Mouse (Mus musculus): ENCODE data around the gene Erbb4.

Erbb4 gene

DNA sequence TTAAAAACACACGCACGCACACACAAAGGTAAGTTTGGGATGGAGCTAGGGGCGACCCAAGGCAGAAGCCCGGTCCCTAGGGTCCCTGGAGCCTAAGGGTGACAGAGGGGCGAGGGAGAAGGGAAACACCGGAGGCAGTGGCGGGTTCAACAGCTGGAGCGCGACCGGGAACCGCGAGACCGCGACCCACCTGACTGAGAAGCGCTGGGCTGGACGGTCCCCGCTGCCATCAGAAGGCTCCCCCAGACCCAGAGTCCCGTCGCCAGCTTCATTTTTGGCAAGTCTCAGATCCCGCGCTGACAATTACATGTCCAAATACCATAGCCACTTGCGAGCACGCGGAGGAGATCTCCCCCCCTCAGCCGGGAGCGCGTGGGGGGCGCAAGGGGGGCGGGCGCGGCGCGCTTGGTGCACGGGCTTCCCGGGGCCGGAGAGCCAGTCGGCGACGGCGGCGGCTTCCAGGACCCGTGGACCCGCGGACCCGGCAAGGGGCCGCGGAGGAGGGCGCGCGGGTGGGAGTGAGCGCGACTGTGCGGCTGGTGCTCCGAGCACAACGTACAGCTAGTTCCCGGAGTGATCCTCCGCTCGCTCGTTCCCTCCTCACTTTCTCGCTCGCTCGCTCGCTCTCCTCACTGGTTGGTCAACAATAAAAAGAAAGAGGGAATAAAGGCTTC, at the start of gene Erbb4:
Gene Erbb4, minus strand, starts transcription at position 575 of the 674 bp plus-strand sequence.
- in situ Hi-C loops (cut with MseI, MboI): no loop called here

DNA sequence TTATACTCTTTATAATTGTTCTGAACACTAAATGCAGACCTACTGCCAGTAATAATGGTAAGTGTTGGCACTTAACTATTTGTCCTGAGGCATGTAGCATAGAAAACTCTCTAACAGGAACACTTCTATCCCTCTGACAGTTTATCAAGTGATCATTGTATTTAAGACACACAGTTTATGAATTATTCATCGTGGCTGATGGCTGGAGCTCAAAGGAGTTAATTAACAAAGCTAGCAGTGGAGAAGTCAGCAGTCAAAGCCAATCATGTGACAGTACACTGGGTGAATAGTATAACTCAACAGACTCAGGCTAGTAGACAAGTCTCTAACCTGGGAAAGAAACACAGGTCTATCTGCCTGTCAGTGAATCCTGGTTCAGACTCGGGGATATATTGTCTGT, 49.5 kb upstream of the Erbb4 start:
- in situ Hi-C loops (cut with MseI, MboI): no loop called here

GRCm38 (mm10) chr1:69141341-69141740, 33.5 kb upstream of the Erbb4 start:
- in situ Hi-C loops (cut with MseI, MboI): loop anchor here (25.0 kb wide), 1 partner anchor 1029 kb away; no protein-coding TSS in a partner anchor

DNA sequence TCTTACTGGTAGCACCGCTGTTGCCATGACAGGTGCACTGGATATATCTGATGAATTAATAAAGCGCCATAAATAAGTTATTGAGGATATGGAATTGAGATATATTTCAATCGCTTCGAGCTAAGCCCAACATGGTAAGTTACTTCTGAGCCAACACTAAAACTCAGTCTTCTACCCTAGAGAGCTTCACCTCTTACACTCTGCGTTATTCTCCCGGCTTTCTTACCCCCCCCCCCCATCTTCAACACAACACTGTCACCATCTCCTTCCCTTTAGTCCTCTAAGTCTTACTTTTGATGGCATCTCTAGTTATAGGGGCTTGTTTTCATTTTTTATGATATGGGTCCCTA, 31.6 kb upstream of the Erbb4 start:
- in situ Hi-C loops (cut with MseI, MboI): loop anchor here (25.0 kb wide), 1 partner anchor 1027 kb away; no protein-coding TSS in a partner anchor

- in situ Hi-C loops (cut with MseI, MboI): loop anchor here (25.0 kb wide), 1 partner anchor 1027 kb away; no protein-coding TSS in a partner anchor
Measured at GRCm38 (mm10) chr1:69138856-69139518, 31.1 kb upstream of the Erbb4 start.

DNA sequence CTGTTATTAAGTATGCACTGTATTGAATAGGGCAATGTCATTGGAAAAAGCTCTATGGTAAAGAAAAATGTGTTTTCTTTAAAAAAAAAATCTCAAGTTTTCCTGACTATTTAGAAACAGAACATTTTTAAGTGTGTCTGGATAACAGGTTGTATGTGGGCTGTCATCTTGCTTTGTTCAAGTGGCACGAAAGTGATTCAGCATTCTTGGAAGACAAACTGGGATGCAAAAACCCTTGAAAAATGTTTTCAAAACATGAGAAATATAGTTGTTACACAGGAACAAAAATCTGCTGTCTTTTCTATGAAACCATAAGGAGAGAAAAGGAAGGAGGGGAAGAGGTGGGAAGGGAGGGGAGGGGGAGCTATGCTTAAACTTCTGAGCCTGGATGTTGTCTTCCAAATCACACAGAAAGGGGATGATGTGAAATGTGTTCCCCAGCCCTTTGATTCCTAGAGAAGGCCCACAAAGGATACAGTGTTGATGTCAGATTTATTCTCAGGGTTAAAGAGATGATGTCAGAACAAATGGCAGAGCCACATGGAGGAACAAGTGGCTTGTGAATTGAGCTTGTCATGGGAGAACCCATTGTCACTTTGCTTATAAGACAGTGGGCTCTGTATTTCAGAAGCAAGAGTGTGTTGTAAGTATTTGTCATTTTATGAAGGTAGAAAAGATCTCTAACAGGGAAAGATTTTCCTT, 16.4 kb upstream of the Erbb4 start:
- in situ Hi-C loops (cut with MseI, MboI): no loop called here

GRCm38 (mm10) chr1:69118249-69118938, 10.5 kb upstream of the Erbb4 start:
- in situ Hi-C loops (cut with MseI, MboI): no loop called here

DNA sequence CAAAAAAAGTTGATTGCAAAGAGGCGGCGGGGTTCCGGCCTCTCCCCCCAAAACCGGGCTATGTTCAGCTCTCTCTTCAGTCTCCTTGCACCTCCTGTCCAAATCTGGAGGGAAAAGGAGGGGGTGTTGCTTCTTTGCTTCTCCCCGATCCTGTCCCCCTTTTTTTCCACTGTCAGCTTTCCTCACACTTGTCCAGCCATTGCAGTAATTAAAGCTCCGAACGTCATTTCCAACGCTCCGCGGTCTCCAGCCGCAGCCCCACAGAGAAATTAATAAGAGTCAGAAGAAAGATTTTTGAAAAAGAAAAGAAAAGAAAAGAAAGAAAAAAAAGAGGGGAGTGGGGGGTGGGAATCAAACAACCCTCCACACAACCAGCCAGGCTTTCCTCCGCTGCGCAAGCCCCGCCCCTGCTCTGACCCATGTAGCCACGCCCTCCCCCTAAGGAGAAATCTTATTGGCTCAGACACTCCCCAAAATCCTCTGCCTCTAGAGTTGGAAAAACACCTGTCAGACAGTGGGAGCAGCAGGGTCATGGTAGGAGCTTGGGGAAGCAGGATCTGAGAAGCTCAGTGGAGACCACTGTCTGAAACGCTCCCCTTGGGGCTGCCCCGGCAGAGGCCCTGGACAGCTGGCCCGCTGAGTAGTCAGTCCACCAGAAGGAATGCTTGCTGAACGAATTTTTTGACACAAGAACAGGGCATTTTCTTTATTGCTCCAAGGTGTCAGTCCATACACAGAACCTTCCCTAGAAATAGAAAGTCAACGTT, 483 bp upstream of the Erbb4 start:
- in situ Hi-C loops (cut with MseI, MboI): no loop called here

GRCm38 (mm10) chr1:69106937-69107461, 860 bp downstream of the Erbb4 start:
- in situ Hi-C loops (cut with MseI, MboI): no loop called here

DNA sequence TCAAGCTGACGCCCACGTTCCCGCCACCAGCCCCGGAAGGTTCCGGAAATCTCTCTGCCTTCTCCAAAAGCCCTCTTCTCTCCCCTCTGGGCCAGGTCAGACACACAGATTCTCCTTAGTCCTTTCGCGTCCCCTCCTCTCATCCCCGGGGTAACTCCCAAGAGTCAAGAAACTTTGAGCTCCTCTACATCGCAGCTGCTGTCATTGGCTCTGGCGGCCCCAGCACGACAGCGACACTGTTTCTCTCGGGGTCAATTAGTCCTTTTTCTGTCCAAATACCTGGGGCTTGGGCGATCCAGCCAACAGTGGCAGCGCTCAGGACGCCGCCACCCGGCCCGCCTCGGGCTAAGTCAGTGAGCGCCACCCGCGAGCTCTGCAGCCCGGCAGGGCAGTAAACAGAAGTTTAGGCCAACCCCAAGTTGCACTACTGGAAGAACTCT, 1.5 kb downstream of the Erbb4 start:
- in situ Hi-C loops (cut with MseI, MboI): no loop called here

GRCm38 (mm10) chr1:69105493-69106321, 2.2 kb downstream of the Erbb4 start:
- in situ Hi-C loops (cut with MseI, MboI): no loop called here

GRCm38 (mm10) chr1:69105096-69105492, 2.8 kb downstream of the Erbb4 start:
- in situ Hi-C loops (cut with MseI, MboI): no loop called here

DNA sequence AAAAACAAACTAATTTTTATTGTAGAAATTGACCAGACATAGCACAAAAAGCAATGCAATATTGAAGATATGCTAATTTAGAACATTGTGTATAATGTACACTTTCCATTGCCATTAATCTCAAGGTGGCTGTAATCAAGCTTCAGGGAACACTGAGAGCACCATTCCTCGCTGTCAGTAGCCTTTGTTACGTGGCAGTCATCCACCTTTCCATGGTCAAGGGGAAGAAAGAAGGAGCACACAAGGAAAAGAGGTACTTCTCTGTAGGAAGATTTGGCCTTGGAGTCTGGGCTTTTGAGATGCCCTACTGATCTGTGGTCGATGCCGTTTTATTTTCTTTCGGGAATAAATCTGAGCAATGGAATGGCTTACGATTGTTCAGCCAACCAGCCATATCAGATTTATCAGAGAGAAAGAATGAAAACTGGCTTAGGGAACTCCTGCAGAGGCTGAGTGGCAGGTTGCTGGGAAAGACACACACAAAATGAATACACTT, 4.6 kb downstream of the Erbb4 start:
- in situ Hi-C loops (cut with MseI, MboI): no loop called here

DNA sequence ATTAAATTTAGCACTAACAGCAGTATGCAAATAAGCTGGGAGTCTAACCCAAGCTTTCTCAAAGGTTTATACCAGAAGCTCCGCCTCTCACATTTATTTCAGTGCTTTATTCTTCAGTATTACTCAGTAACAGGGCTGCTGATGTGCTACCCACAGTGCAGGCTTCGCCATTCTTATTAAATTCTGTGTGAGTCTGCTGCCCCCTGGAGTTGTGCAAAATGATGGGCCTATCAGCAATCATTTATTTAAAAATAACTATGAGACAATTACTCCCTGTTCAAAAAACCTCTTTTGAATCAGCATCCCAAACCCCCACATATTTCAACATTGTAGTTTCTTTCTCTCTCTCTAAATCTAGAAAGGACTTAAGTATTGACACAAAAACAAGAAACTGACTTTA, 6.2 kb downstream of the Erbb4 start:
- in situ Hi-C loops (cut with MseI, MboI): no loop called here

GRCm38 (mm10) chr1:69093052-69093451, 14.8 kb downstream of the Erbb4 start:
- in situ Hi-C loops (cut with MseI, MboI): no loop called here

DNA sequence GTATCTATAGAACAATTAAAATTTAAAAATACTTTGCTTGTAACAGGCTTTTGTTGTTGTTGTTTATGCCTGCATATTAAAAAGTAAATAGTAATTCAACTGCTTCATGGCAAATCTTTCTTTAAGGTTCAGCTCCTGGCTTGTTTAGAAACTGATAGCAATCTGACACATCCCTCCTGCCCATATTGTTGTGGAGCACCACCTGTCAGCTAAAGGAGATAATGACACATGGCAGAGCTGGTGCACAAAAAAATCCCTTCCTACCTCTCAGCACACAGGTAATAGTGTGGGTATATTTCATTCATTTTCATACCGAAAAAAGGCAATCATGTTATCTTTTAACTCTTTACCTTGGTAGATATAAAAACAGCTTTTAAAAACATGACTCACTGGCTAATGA, 18.5 kb downstream of the Erbb4 start:
- in situ Hi-C loops (cut with MseI, MboI): no loop called here

GRCm38 (mm10) chr1:69085753-69086152, 22.1 kb downstream of the Erbb4 start:
- in situ Hi-C loops (cut with MseI, MboI): no loop called here

DNA sequence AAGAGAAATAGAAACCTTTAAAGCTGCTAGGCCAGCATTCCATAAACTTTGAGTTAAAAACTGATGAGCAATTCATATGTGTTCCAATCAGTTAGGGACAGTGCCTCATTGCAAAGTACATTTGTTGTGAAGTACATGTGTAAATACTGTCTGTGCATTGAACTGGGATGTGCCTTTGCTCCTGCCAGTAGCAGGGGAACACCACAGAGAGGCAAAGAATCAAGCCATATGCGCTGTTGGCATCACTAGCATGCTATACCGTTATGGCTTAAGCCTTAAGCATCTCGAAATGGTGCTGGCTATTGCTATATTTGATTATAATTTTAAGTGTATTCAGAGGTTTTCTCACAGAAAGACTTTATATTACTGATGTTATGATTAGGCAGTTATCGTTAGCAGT, 58.9 kb downstream of the Erbb4 start:
- in situ Hi-C loops (cut with MseI, MboI): no loop called here

DNA sequence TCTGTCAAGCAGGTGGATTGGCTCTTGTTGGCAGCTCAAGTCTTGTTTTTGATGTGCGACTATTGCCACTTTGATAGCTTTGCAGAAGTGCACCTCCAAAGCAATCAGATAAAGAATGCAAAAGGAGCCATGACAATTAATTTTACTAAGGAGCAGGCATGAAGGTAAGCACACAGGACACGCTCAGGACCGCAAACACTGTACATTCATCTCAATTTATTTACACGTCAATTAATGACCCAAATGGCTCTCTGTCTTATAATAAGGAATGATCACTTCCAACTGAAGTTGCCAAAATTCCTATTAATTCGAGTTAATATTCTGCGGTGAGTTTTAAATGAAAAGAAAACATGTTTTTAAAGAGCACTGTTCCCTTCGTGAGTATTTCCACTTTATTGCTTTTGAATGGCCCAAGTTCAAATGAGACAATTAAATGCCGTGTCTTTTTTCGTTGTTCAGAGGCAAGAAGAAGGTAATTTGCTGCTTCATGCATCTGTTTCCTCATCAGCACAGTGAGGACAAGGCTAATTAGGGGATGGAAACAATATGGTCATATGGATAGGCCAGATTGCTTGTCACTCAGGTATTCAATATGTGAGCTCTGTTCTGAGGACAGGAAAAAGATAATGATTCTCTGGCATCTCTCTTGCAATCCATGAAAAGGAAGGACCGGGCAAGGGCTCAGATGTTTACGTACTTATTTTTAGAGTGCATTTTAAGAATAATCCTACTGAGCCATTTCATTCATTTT, 61.5 kb downstream of the Erbb4 start:
- in situ Hi-C loops (cut with MseI, MboI): no loop called here
